Mouse (Mus musculus) cerebellum, adult 2 months (tissue): ENCODE data around the gene Pcif1.

ENCODE experiments used
- CTCF ChIP-seq: fragments of 200-500 bp; IDR thresholded peaks from 2 replicates; pipeline ENCODE4 v1.5.1; 2011; ENCODE audit warnings: low read depth, mild to moderate bottlenecking, control low read depth, low read length, moderate library complexity, borderline replicate concordance; ENCODE audit not compliant: insufficient read depth
- POLR2A ChIP-seq: fragments of 200-500 bp; IDR thresholded peaks from 2 replicates; pipeline ENCODE4 v1.6.1; 2011; ENCODE audit warnings: low read length, control low read depth, borderline replicate concordance; ENCODE audit not compliant: insufficient read depth

- TF ChIP-seq CTCF (no peak), POLR2A (peak; percentile 90; the same call in 1 of the 2 replicates)
These were observed 619 bp downstream of the Pcif1 start for GRCm38 (mm10) chr2:164879568-164880277.
